ENCODE assay signal across 8 mouse cellular contexts in the genomic region with DNA sequence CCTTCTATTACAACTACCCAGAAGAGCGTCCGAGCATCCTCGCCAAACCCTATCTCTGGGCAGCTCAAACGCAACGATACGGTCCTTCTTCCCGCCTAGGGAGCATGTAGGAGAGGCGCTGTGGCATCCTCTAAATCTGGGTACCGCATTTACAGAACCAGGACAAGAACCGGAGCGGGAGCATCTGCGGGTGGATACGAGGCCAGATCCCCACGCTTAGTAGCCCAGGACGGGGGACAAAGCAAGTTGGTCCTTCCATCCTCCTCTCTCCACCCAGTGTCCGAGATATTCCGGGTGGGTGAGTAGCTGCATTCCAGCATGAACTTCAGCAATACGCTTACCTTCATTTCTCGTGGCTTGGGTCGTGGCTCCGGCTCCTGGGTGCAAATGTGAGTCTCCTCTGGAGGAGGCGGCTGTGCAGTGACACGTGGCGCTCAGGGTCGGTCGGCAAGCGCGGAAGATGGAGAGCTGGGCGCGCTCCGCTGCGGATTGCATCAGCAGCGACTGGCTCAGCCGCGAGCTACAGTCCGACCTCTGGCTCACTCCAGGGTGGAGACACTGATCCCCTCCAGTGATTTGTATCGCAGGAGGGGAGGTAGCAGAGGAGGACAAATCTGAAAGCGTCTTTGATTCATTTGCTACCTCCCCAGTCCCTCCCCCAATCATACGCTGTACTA. TPM values are rescaled to one million over a fixed set of nuclear protein-coding genes. Genes with fewer than 3 reads are reported as not detected.
DNase-seq lines count a peak whose midpoint lies in the region; ATAC-seq lines count a peak whose summit lies in the region.

A gene (minus strand): TSS at position 637 of the 677 bp plus-strand sequence.

- DNase-seq in ovary, adult 18-20 months (ENCODE audit: low spot score): peak; percentile 28
- DNase-seq in ovary, postnatal 14 days (ENCODE audit: low spot score): no peak
- DNase-seq in embryonic facial prominence, embryonic 14.5 days (ENCODE audit: low spot score): peak; percentile 55
- peak; percentile 45 for DNase-seq in hindbrain, embryonic 14.5 days (ENCODE audit: low spot score)
- DNase-seq in limb, embryonic 10.5 days (ENCODE audit: low spot score): peak; percentile 81
- peak; percentile 39 for DNase-seq in naive thymus-derived CD4-positive, alpha-beta T cell, adult 2 months (ENCODE audit: low read depth)
- DNase-seq in spleen, postnatal 4 days (ENCODE audit: low spot score in 2 of 2): no peak

- peak within 1 kb of the TSS; percentile 46 for H3K4me3 ChIP-seq in embryonic facial prominence, embryonic 14.5 days (ENCODE audit: low read depth, low read length)
- H3K4me3 ChIP-seq in hindbrain, embryonic 14.5 days (replicated peaks; ENCODE audit: low read length): peak within 1 kb of the TSS; percentile 38
- peak within 1 kb of the TSS; percentile 73 for H3K4me3 ChIP-seq in limb, embryonic 10.5 days

- peak; percentile 78 for ATAC-seq in activated CD4-positive, CD25-positive, alpha-beta regulatory T cell, adult 4 months
- peak; percentile 84 for ATAC-seq in embryonic facial prominence, embryonic 14.5 days (ENCODE audit: low read depth)
- ATAC-seq in hindbrain, embryonic 14.5 days (ENCODE audit: low FRiP score): peak; percentile 66; the same call in 1 of the 2 replicates

- peak within 1 kb of the TSS; percentile 94 for H3K4me2 ChIP-seq in embryonic facial prominence, embryonic 14.5 days (ENCODE audit: low read depth, low read length)
- peak within 1 kb of the TSS; percentile 74 for H3K4me2 ChIP-seq in hindbrain, embryonic 14.5 days (replicated peaks)

- H3K27me3 ChIP-seq in embryonic facial prominence, embryonic 14.5 days (replicated peaks; ENCODE audit: control insufficient read depth, insufficient read depth, low read length): no peaks in the 10 kb centered on the region; the same call in 1 of the 2 replicates
- no peaks in the 10 kb centered on the region for H3K27me3 ChIP-seq in hindbrain, embryonic 14.5 days (ENCODE audit: control insufficient read depth, insufficient read depth, low read length)
- no peaks in the 10 kb centered on the region for H3K27me3 ChIP-seq in limb, embryonic 10.5 days (ENCODE audit: low read depth, poor library complexity, severe bottlenecking)

- H3K9me3 ChIP-seq in embryonic facial prominence, embryonic 14.5 days (ENCODE audit: control insufficient read depth, low read length): no peaks in the 10 kb centered on the region
- H3K9me3 ChIP-seq in hindbrain, embryonic 14.5 days (ENCODE audit: control insufficient read depth, low read length): no peaks in the 10 kb centered on the region
- H3K9me3 ChIP-seq in limb, embryonic 10.5 days (replicated peaks): no peaks in the 10 kb centered on the region

- WGBS in embryonic facial prominence, embryonic 14.5 days: 0% methylated on average over 38 of the region's 39 CpGs
- under 1% methylated on average over 39 of the region's 39 CpGs for WGBS in hindbrain, embryonic 14.5 days
- 0% methylated on average over 39 of the region's 39 CpGs for WGBS in limb, embryonic 10.5 days

- peak within 1 kb of the TSS; percentile 49 for H3K9ac ChIP-seq in embryonic facial prominence, embryonic 14.5 days (ENCODE audit: low read depth, low read length)
- H3K9ac ChIP-seq in hindbrain, embryonic 14.5 days: peak within 1 kb of the TSS; percentile 51

- no peak within 1 kb of the TSS for H3K27ac ChIP-seq in embryonic facial prominence, embryonic 14.5 days (replicated peaks; ENCODE audit: low read depth, low read length)
- no peak within 1 kb of the TSS for H3K27ac ChIP-seq in hindbrain, embryonic 14.5 days
- peak within 1 kb of the TSS; percentile 90 for H3K27ac ChIP-seq in limb, embryonic 10.5 days

- no peaks in the 10 kb centered on the region for H3K36me3 ChIP-seq in embryonic facial prominence, embryonic 14.5 days (ENCODE audit: control insufficient read depth, insufficient read depth, low read length)
- no peaks in the 10 kb centered on the region for H3K36me3 ChIP-seq in hindbrain, embryonic 14.5 days (replicated peaks; ENCODE audit: control insufficient read depth, insufficient read depth)
- H3K36me3 ChIP-seq in limb, embryonic 10.5 days: no peaks in the 10 kb centered on the region

- H3K4me1 ChIP-seq in embryonic facial prominence, embryonic 14.5 days (ENCODE audit: control insufficient read depth, insufficient read depth, low read length): 0 out of 2 replicates have a peak, but pooled peaks cover 3% of the 10 kb centered on the region
- 0 out of 2 replicates have a peak, but pooled peaks cover 3% of the 10 kb centered on the region for H3K4me1 ChIP-seq in hindbrain, embryonic 14.5 days (replicated peaks; ENCODE audit: control insufficient read depth, insufficient read depth, low read length)
- peaks cover 22% of the 10 kb centered on the region for H3K4me1 ChIP-seq in limb, embryonic 10.5 days

RNA-seq across cellular contexts. Expression of the gene that starts here (rescaled TPM):
- 10 to 100 TPM; 13.0 to 15.1 TPM for polyA plus RNA-seq in activated CD4-positive, CD25-positive, alpha-beta regulatory T cell, adult 4 months (2017; shearing (Covaris generic))
- polyA plus RNA-seq in embryonic facial prominence, embryonic 14.5 days (2014; fragmentation: Nextera tagmentation; extraction: Ambion mirVana): 34.7 and 36.0 TPM in 2 replicates
- polyA plus RNA-seq in hindbrain, embryonic 14.5 days (2014; fragmentation: Nextera tagmentation; extraction: Ambion mirVana): 101 and 123 TPM in 2 replicates
- 66.0 and 103 TPM in 2 replicates for polyA plus RNA-seq in limb, embryonic 10.5 days (2016; fragmentation: Nextera tagmentation; extraction: Ambion mirVana)

Comparison
In these comparisons a context has a peak if more than half of its experiments do, and no peak if none do; other contexts are left out.
1. DNase-seq: peak in ovary, adult 18-20 months (single experiment), embryonic facial prominence, embryonic 14.5 days (single experiment), hindbrain, embryonic 14.5 days (single experiment), limb, embryonic 10.5 days (single experiment) and naive thymus-derived CD4-positive, alpha-beta T cell, adult 2 months (single experiment); none in ovary, postnatal 14 days (single experiment) and spleen, postnatal 4 days (0 of 2).
2. Peak in every context shown above with its lines, with median percentiles within 50 percentile points of each other: ATAC-seq and H3K4me3 ChIP-seq.